Comparison of ENCODE assay signal across 23 mouse cellular contexts in genomic region chr12:100871234-100871633, GRCm38 (mm10). TPM values are rescaled to one million over a fixed set of nuclear protein-coding genes. Genes with fewer than 3 reads are reported as not detected.
A peak's percentile ranks its signal among the peaks of the same experiment; 100 is the strongest.
DNase-seq lines count a peak whose midpoint lies in the region; ATAC-seq lines count a peak whose summit lies in the region.
"Had no signal": no experiment of that assay in that cellular context is flagged by ENCODE, and none has a peak within 500 bp of the region (broad histone marks: within the 10 kb centered on the region; RNA-seq: fewer than 3 reads in every experiment).

No protein-coding gene starts in this region.

- H3K4me1 ChIP-seq in forebrain, embryonic 13.5 days, result peaks cover 5% of the 10 kb centered on the region; the same call in 1 of the 2 replicates

- H3K4me3 ChIP-seq in forebrain, embryonic 13.5 days, result no peak overlapping the region

- H3K9ac ChIP-seq in forebrain, embryonic 13.5 days, result no peak overlapping the region

- H3K36me3 ChIP-seq in forebrain, embryonic 13.5 days (ENCODE audit: poor library complexity, severe bottlenecking), result peaks cover 6% of the 10 kb centered on the region; the same call in 1 of the 2 replicates
- H3K36me3 ChIP-seq: G1E had no signal

- no peak overlapping the region for H3K4me2 ChIP-seq in forebrain, embryonic 13.5 days

- 97% methylated on average over 6 of the region's 6 CpGs for WGBS in forebrain, embryonic 13.5 days

- H3K27me3 ChIP-seq in forebrain, embryonic 13.5 days, result no peaks in the 10 kb centered on the region
- H3K27me3 ChIP-seq: CH12.LX, Patski had no signal

- peak; percentile 82 for DNase-seq in heart, adult 11 months
- DNase-seq in heart, postnatal 10 days, result no peak
- DNase-seq in CD4-positive helper T cell, adult 2 months (ENCODE audit: low read depth, low spot score), result peak; percentile 55
- peak; percentile 31 for DNase-seq in CD4-positive, CD25-positive, alpha-beta regulatory T cell, adult 2 months (ENCODE audit: low read depth, low spot score)
- no peak for DNase-seq in right cerebral cortex, postnatal 10 days (ENCODE audit: low spot score in 2 of 2)
- no peak for DNase-seq in spleen, postnatal 4 days (ENCODE audit: low spot score in 2 of 2)
- DNase-seq: adrenal gland, adult 2 months; adrenal gland, adult 8-10 months; adrenal gland, postnatal 10 days; adrenal gland, postnatal 14 days; adrenal gland, postnatal 25 days; adrenal gland, postnatal 36 days; B cell, adult 2 months; cerebellum, adult 11 months; cerebellum, adult 11-12 months; cerebellum, adult 18-20 months; cerebellum, adult 2 months; cerebellum, adult 8-10 months had no signal

- intact Hi-C loops in heart, postnatal 10 days (cut with DNase I), result no loop called here

- H3K27ac ChIP-seq in forebrain, embryonic 13.5 days, result no peak overlapping the region

- ATAC-seq in CD4-positive, CD25-positive, alpha-beta regulatory T cell, adult 4 months, result peak; percentile 12
- ATAC-seq in forebrain, embryonic 13.5 days, result no peak
- ATAC-seq: Patski had no signal

- H3K9me3 ChIP-seq in forebrain, embryonic 13.5 days (replicated peaks), result peaks cover 9% of the 10 kb centered on the region; the same call in 1 of the 2 replicates
- H3K9me3 ChIP-seq: G1E had no signal

RNA-seq across cellular contexts. Expression of gene Gpr68, which starts 36.8 kb away (rescaled TPM):
- under 1 TPM; 0.55 to 0.81 TPM for total RNA-seq in heart, postnatal 10 days (2021)
- polyA plus RNA-seq in CD4-positive, CD25-positive, alpha-beta regulatory T cell, adult 4 months (2017; shearing (Covaris generic)), result 100 to 1,000 TPM in 1 of 2 experiments, 10 to 100 TPM in 1; 51.7 to 101 TPM
- 0.28 and 0.40 TPM in 2 replicates for polyA plus RNA-seq in forebrain, embryonic 13.5 days (2015; fragmentation: Nextera tagmentation; extraction: Ambion mirVana)
- polyA plus RNA-seq: G1E had no signal

Comparison
In these comparisons a context has a peak if more than half of its experiments do, and no peak if none do; other contexts are left out.
1. DNase-seq: peak in heart, adult 11 months (single experiment), CD4-positive helper T cell, adult 2 months (single experiment) and CD4-positive, CD25-positive, alpha-beta regulatory T cell, adult 2 months (single experiment); none in heart, postnatal 10 days (0 of 2), right cerebral cortex, postnatal 10 days (0 of 2) and spleen, postnatal 4 days (0 of 2).
2. RNA of gene Gpr68, which starts 36.8 kb away (polyA plus RNA-seq): 51.7 to 101 TPM in CD4-positive, CD25-positive, alpha-beta regulatory T cell, adult 4 months; 0.28 to 0.40 TPM in forebrain, embryonic 13.5 days; every median in the first group is over 10 times any median in the second.